Mouse (Mus musculus) kidney, embryonic 16.5 days (tissue): ENCODE results near the gene Mif4gd. TPM values are rescaled to one million over a fixed set of nuclear protein-coding genes. Genes with fewer than 3 reads are reported as not detected.
A peak's percentile ranks its signal among the peaks of the same experiment; 100 is the strongest.

Experiments
- ATAC-seq: fragments of 200-750 bp; cut with Nextera tagmentation; 2 replicates; pipeline ENCODE4 v1.8.0; 2017; ENCODE audit warnings: moderate TSS enrichment; ENCODE audit not compliant: low FRiP score, low TSS enrichment
- H3K27ac ChIP-seq: fragments of 300-500 bp; sonication (generic); 2 replicates; pipeline ENCODE4 v1.5.1; 2014; ENCODE audit warnings: low read length
- H3K27me3 ChIP-seq: fragments of 300-500 bp; sonication (generic); 2 replicates; pipeline ENCODE4 v1.6.1; 2014; ENCODE audit warnings: low read length, control low read depth, mixed read lengths; ENCODE audit not compliant: insufficient read depth
- H3K36me3 ChIP-seq: fragments of 300-500 bp; sonication (generic); 2 replicates; pipeline ENCODE4 v1.6.1; 2014; ENCODE audit warnings: low read length, control low read depth, mixed read lengths; ENCODE audit not compliant: insufficient read depth
- H3K4me1 ChIP-seq: fragments of 300-500 bp; sonication (generic); 2 replicates; pipeline ENCODE4 v1.6.1; 2014; ENCODE audit warnings: low read length, control low read depth, mixed read lengths; ENCODE audit not compliant: insufficient read depth
- H3K4me2 ChIP-seq: fragments of 300-500 bp; sonication (generic); replicated peaks from 2 replicates; pipeline ENCODE4 v1.6.1; 2014; ENCODE audit warnings: low read depth, low read length
- H3K4me3 ChIP-seq: fragments of 300-500 bp; sonication (generic); 2 replicates; pipeline ENCODE4 v1.5.1; 2014; ENCODE audit warnings: mild to moderate bottlenecking, low read length
- H3K9ac ChIP-seq: fragments of 300-500 bp; sonication (generic); replicated peaks from 2 replicates; pipeline ENCODE4 v1.6.1; 2014; ENCODE audit warnings: low read length
- H3K9me3 ChIP-seq: fragments of 300-500 bp; sonication (generic); 2 replicates; pipeline ENCODE4 v1.6.1; 2016; ENCODE audit warnings: low read length, control low read depth
- WGBS: fragments of 180-500 bp; shearing (Covaris S2); extraction: QIAGEN DNeasy Blood & Tissue Kit; methylation state at CpG from one replicate; pipeline ENCODE4 v1.1.7; 2014; 5-methylcytosine and 5-hydroxymethylcytosine counted together
- polyA plus RNA-seq: library from polyadenylated mRNA; unstranded; fragments of >200 nt; fragmentation: Nextera tagmentation; extraction: Ambion mirVana; gene quantifications from 2 replicates; pipeline ENCODE4 v1.2.1, GENCODE M21; 2015

The Mif4gd gene
- polyA plus RNA-seq, 1 experiment from 2014 or later, result 47.1 TPM

DNA sequence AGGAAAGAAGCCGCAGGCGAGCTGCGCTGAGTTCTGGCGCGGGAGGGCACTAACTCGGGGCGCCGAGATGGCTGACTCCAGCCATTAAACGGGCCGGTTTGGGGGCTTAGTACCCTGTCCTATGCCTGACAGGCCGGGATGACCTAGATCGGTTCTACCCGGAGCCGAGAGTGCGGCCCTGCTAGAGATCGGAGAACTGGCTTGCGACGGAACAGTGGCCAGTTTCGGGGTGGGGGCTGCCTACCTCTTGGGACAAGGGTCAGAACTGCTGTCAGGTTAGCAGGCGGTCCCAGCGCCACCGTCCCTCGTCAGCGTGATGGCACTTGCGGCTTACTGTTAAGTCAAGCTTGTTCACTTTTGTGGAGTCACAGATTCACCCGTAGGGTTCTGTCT is 8.5 kb downstream of the Mif4gd start:
- H3K27ac ChIP-seq, result peak overlapping the region; percentile 96
- peak overlapping the region; percentile 88 for H3K9ac ChIP-seq
- peak overlapping the region; percentile 85 for H3K4me2 ChIP-seq
- H3K36me3 ChIP-seq, result peaks cover 32% of the 10 kb centered on the region
- H3K4me3 ChIP-seq, result peak overlapping the region; percentile 96
- peaks cover 28% of the 10 kb centered on the region for H3K4me1 ChIP-seq
- H3K9me3 ChIP-seq, result no peaks in the 10 kb centered on the region
- under 1% methylated on average over 26 of the region's 26 CpGs for WGBS
- ATAC-seq, result peak; percentile 55
- no peaks in the 10 kb centered on the region for H3K27me3 ChIP-seq

GRCm38 (mm10) chr11:115603476-115604303 is 9.1 kb downstream of the Mif4gd start, which contains the start of the genes Mrps7 and Gga3:
Gene Mrps7, plus strand, starts transcription at chr11:115603925.
Gene Gga3, minus strand, starts transcription at chr11:115604051.
- H3K4me1 ChIP-seq, result peaks cover 28% of the 10 kb centered on the region
- H3K4me2 ChIP-seq, result peak within 1 kb of the TSS; percentile 85
- WGBS, result under 1% methylated on average over 91 of the region's 93 CpGs
- H3K27ac ChIP-seq, result peak within 1 kb of the TSS; percentile 96
- H3K4me3 ChIP-seq, result peak within 1 kb of the TSS; percentile 96
- ATAC-seq, result peak; percentile 96
- peak within 1 kb of the TSS; percentile 88 for H3K9ac ChIP-seq
- no peaks in the 10 kb centered on the region for H3K9me3 ChIP-seq
- H3K36me3 ChIP-seq, result peaks cover 29% of the 10 kb centered on the region
- H3K27me3 ChIP-seq, result no peaks in the 10 kb centered on the region

GRCm38 (mm10) chr11:115603128-115603475 is 9.7 kb downstream of the Mif4gd start:
- under 1% methylated on average over 15 of the region's 15 CpGs for WGBS
- H3K27me3 ChIP-seq, result no peaks in the 10 kb centered on the region
- ATAC-seq, result no peak

DNA sequence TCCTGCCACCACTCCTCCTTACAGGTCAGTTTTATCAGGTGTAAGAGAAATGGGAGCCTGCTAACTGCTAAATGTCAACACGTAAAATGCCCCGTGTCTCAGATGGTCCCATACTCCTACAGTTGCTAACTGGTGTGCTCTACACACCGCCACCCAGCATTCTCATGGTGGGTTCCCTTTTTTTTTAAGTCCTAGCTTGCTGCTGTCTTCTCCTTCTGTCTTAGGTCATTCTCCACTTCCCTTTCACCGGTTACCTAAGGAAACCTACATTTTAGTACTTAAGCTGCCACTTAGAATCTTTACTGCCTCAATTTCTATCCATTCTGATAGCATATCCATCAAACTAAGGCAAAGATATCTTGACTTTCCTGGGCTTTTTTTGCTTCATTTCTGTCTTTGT is 11.6 kb downstream of the Mif4gd start:
- Histone ChIP-seq H3K9ac (no peak overlapping the region), H3K9me3 (no peaks in the 10 kb centered on the region), H3K36me3 (peaks cover 8% of the 10 kb centered on the region; the same call in 1 of the 2 replicates), H3K27me3 (no peaks in the 10 kb centered on the region), H3K27ac (no peak overlapping the region), H3K4me2 (no peak overlapping the region), H3K4me1 (peaks cover 28% of the 10 kb centered on the region), H3K4me3 (no peak overlapping the region)
- ATAC-seq, result no peak
- 76% methylated on average over 4 of the region's 4 CpGs for WGBS

More at GRCm38 (mm10) chr11:115603128-115603475, 9.7 kb downstream of the Mif4gd start:
- Histone ChIP-seq H3K27ac (peak overlapping the region; percentile 96), H3K9me3 (no peaks in the 10 kb centered on the region), H3K9ac (peak overlapping the region; percentile 88), H3K36me3 (peaks cover 25% of the 10 kb centered on the region), H3K4me1 (peaks cover 28% of the 10 kb centered on the region), H3K4me3 (peak overlapping the region; percentile 96), H3K4me2 (peak overlapping the region; percentile 80)

GRCm38 (mm10) chr11:115600743-115601142 is 12.0 kb downstream of the Mif4gd start:
- Histone ChIP-seq H3K4me3 (no peak overlapping the region), H3K36me3 (peaks cover 4% of the 10 kb centered on the region; the same call in 1 of the 2 replicates), H3K27ac (no peak overlapping the region), H3K9ac (no peak overlapping the region), H3K27me3 (no peaks in the 10 kb centered on the region), H3K4me1 (peaks cover 28% of the 10 kb centered on the region), H3K4me2 (no peak overlapping the region), H3K9me3 (no peaks in the 10 kb centered on the region)
- ATAC-seq, result no peak
- 84% methylated on average over 15 of the region's 15 CpGs for WGBS

- 90% methylated on average over 7 of the region's 7 CpGs for whole genome bisulfite sequencing
- no peaks in the 10 kb centered on the region for H3K27me3 ChIP-seq
- H3K4me3 ChIP-seq, result no peak overlapping the region
- H3K9ac ChIP-seq, result no peak overlapping the region
- no peaks in the 10 kb centered on the region for H3K9me3 ChIP-seq
- no peak overlapping the region for H3K27ac ChIP-seq
- ATAC-seq, result no peak
- H3K4me1 ChIP-seq, result peaks cover 19% of the 10 kb centered on the region
- peaks cover 8% of the 10 kb centered on the region for H3K36me3 ChIP-seq
- no peak overlapping the region for H3K4me2 ChIP-seq
Observed at GRCm38 (mm10) chr11:115599722-115600121, 13.0 kb downstream of the Mif4gd start.

DNA sequence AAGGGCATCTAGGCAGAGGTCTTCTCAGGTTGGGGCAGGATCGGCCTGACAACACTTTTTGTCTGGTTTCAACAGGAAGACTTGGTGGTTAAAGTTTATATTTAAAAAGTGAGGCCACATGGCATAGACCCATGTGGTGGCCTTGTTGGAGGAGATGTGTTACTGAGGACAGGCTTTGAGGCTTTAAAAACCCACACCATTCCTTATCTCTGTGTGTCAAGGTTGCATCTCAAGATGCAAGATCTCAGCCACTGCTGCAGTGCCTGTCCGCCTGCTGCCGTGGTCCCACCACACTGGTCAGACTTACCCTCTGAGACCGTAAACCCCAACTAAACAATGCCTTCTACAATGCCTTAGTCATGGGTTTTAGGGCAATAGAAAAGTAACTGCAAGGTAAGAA is 14.5 kb downstream of the Mif4gd start:
- Histone ChIP-seq H3K27me3 (no peaks in the 10 kb centered on the region), H3K4me1 (peaks cover 17% of the 10 kb centered on the region), H3K36me3 (peaks cover 22% of the 10 kb centered on the region), H3K9ac (no peak overlapping the region), H3K4me2 (no peak overlapping the region), H3K27ac (no peak overlapping the region), H3K9me3 (no peaks in the 10 kb centered on the region), H3K4me3 (no peak overlapping the region)
- WGBS, result 91% methylated on average over 4 of the region's 4 CpGs
- ATAC-seq, result no peak

- Histone ChIP-seq H3K4me1 (no peaks in the 10 kb centered on the region), H3K27me3 (no peaks in the 10 kb centered on the region), H3K36me3 (peaks cover 45% of the 10 kb centered on the region), H3K4me3 (no peak overlapping the region), H3K9ac (no peak overlapping the region), H3K4me2 (no peak overlapping the region), H3K27ac (no peak overlapping the region), H3K9me3 (no peaks in the 10 kb centered on the region)
- no peak for ATAC-seq
- WGBS, result 99% methylated on average over 3 of the region's 3 CpGs
Observed at GRCm38 (mm10) chr11:115595209-115595608, 17.6 kb downstream of the Mif4gd start.

DNA sequence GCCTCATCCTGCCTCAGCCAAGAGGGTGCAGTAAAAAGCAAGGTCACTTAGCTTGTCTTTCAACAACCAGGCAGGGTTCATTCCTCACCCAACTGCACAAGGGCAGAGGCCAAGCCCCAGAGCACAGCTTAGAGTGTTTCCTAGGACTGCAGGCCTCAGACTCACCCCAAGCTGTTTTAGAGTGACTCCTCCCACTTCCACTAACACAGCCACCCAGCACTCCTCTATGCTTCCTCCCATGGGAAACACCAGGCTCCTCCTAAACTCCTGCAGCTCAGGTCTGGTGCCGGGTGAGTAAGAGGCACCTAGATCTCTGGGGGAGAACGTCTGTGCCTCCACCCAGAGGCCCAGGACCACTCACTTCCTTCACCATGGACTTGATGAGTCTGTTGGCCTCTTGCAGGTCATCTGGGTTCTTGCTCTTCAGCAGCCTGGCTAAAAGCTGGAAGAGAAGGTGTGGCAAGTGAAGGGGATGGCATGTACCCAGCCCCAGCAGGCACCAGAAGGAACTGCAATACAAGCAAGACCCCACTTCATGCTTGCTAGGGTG is 22.2 kb downstream of the Mif4gd start:
- WGBS, result 80% methylated on average over 2 of the region's 2 CpGs
- H3K9me3 ChIP-seq, result no peaks in the 10 kb centered on the region
- no peak overlapping the region for H3K27ac ChIP-seq
- peaks cover 81% of the 10 kb centered on the region for H3K36me3 ChIP-seq
- H3K9ac ChIP-seq, result no peak overlapping the region
- no peak overlapping the region for H3K4me3 ChIP-seq
- H3K4me2 ChIP-seq, result no peak overlapping the region
- ATAC-seq, result no peak; the same call in 1 of the 2 replicates
- H3K27me3 ChIP-seq, result no peaks in the 10 kb centered on the region
- no peaks in the 10 kb centered on the region for H3K4me1 ChIP-seq

DNA sequence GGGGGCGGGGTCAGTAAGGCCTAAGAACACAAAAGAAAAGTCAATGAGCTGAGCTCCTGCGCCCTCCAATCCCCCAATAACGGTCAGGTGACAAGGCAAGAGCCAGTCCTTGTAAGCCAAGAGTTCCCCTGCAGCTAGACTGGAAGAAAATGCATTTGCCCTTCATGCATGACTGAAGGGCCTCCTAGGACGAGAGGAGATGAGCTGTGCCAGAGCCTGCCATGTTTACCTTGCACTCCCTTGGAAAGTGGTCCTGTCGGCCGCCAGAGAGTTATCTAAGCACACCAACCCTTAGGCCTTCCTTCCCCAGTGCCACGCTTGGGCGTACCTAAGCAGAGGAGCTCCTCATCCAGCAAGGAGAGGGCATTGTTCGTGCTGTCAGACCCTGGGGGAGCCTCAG is 24.8 kb downstream of the Mif4gd start:
- no peak overlapping the region for H3K4me3 ChIP-seq
- WGBS, result 64% methylated on average over 9 of the region's 9 CpGs
- no peaks in the 10 kb centered on the region for H3K9me3 ChIP-seq
- H3K27me3 ChIP-seq, result no peaks in the 10 kb centered on the region
- no peak overlapping the region for H3K4me2 ChIP-seq
- H3K27ac ChIP-seq, result no peak overlapping the region
- H3K4me1 ChIP-seq, result no peaks in the 10 kb centered on the region
- peaks cover 87% of the 10 kb centered on the region for H3K36me3 ChIP-seq
- H3K9ac ChIP-seq, result no peak overlapping the region
- ATAC-seq, result 0 out of 2 replicates have a peak, but pooled peaks have one; percentile 55
